Mouse (Mus musculus) cerebellum, adult 2 months (tissue): ENCODE data around the gene Fam122a. TPM values are rescaled to one million over a fixed set of nuclear protein-coding genes. Genes with fewer than 3 reads are reported as not detected.
A peak's percentile ranks its signal among the peaks of the same experiment; 100 is the strongest.

Experiments
- DNase-seq, 2 experiments: peaks; one replicate each; pipeline ENCODE4 v3.0.0; 2021
- H3K27ac ChIP-seq: fragments of 200-500 bp; 2 replicates; pipeline ENCODE4 v1.5.1; 2012; ENCODE audit warnings: low read length, control low read depth, inconsistent platforms; ENCODE audit not compliant: insufficient read depth
- H3K27me3 ChIP-seq: fragments of 200-500 bp; 2 replicates; pipeline ENCODE4 v1.6.1; 2012; ENCODE audit warnings: inconsistent platforms, mild to moderate bottlenecking, low read length, moderate library complexity; ENCODE audit not compliant: control insufficient read depth, insufficient read depth
- H3K4me1 ChIP-seq: fragments of 200-500 bp; 2 replicates; pipeline ENCODE4 v1.6.1; 2011; ENCODE audit warnings: low read length; ENCODE audit not compliant: control insufficient read depth, insufficient read depth
- H3K4me3 ChIP-seq: fragments of 200-500 bp; replicated peaks from 2 replicates; pipeline ENCODE3; 2011; ENCODE audit warnings: mild to moderate bottlenecking, low read depth, low read length, control low read depth; ENCODE audit not compliant: insufficient read depth
- CTCF ChIP-seq: fragments of 200-500 bp; IDR thresholded peaks from 2 replicates; pipeline ENCODE4 v1.5.1; 2011; ENCODE audit warnings: low read depth, mild to moderate bottlenecking, control low read depth, low read length, moderate library complexity, borderline replicate concordance; ENCODE audit not compliant: insufficient read depth
- POLR2A ChIP-seq: fragments of 200-500 bp; IDR thresholded peaks from 2 replicates; pipeline ENCODE4 v1.6.1; 2011; ENCODE audit warnings: low read length, control low read depth, borderline replicate concordance; ENCODE audit not compliant: insufficient read depth
- WGBS: fragments of 180-500 bp; shearing (Covaris S2); methylation state at CpG from one replicate; pipeline ENCODE4 v1.1.7; 2018; 5-methylcytosine and 5-hydroxymethylcytosine counted together
- polyA plus RNA-seq: library from polyadenylated mRNA; depleted of rRNA; stranded (reverse); fragments of >200 nt; gene quantifications from 2 replicates; pipeline ENCODE4 v1.2.3, GENCODE M21; 2012; rRNA removed

The Fam122a gene
- polyA plus RNA-seq, 1 experiment, result 25.1 TPM

- peaks cover 3% of the 10 kb centered on the region for H3K4me1 ChIP-seq
- WGBS, result 68% methylated on average over 4 of the region's 4 CpGs
- H3K27ac ChIP-seq, result no peak overlapping the region
- H3K4me3 ChIP-seq, result no peak overlapping the region
- no peak for DNase-seq
- no peaks in the 10 kb centered on the region for H3K27me3 ChIP-seq
- TF ChIP-seq CTCF (no peak), POLR2A (no peak)
These were observed 37.4 kb downstream of the Fam122a start for GRCm38 (mm10) chr19:24439715-24440114.

GRCm38 (mm10) chr19:24434291-24434690 lies 42.9 kb downstream of the Fam122a start:
- 30% methylated on average over 6 of the region's 6 CpGs for WGBS
- Histone ChIP-seq H3K27me3 (no peaks in the 10 kb centered on the region), H3K4me3 (no peak overlapping the region), H3K27ac (no peak overlapping the region), H3K4me1 (peaks cover 10% of the 10 kb centered on the region)
- no peak for TF ChIP-seq POLR2A
- peak; percentile 71 to 73 for DNase-seq

- no peak for DNase-seq
- Histone ChIP-seq H3K4me3 (no peak overlapping the region), H3K27ac (no peak overlapping the region), H3K27me3 (no peaks in the 10 kb centered on the region), H3K4me1 (peaks cover 10% of the 10 kb centered on the region)
- 77% methylated on average over 5 of the region's 5 CpGs for WGBS
- TF ChIP-seq CTCF, result no peak
- TF ChIP-seq POLR2A, result no peak
These were observed 44.7 kb downstream of the Fam122a start for GRCm38 (mm10) chr19:24432447-24432846.

DNA sequence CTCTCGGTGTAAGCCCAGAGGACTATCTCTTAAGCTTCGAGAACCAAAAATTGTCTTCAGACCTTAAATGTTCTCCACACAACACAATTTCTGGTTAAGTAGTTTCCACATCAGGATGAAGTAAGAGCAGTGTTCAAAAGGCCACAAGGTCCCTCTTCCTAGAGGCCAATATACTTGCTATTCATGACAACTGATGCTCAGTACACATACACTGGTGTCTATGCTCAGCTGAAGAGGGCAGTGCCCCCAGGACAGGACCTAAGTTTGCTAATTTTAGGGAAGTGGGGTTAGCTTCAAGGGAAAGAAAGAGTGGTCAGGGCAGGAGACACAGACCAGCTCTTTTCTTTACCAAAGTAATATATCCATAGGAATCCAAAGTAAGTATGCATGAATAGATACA lies 45.8 kb downstream of the Fam122a start:
- Histone ChIP-seq H3K4me3 (no peak overlapping the region), H3K4me1 (peaks cover 10% of the 10 kb centered on the region), H3K27me3 (no peaks in the 10 kb centered on the region), H3K27ac (no peak overlapping the region)
- WGBS, result 95% methylated on average over 2 of the region's 2 CpGs
- TF ChIP-seq CTCF, result no peak
- TF ChIP-seq POLR2A, result no peak
- DNase-seq, result no peak

DNA sequence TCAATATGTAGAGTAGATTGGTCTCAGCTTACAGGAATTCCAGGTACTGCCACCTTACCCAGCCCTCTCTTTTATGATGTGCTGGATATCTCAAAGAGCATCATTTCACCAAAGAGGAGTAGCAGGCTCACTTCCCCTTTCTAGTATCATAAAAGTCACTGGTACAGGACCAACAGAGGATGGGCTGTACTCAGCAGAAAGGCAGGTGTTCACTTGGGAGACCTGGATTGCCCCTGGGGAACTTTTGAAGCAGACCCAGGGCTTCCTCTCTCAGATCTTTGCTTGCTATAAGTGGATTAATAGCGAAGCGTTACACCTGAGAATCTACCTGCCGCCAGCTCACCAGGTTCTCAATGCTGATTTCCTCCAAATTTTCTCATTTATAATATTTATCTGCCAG lies 49.1 kb downstream of the Fam122a start:
- 94% methylated on average over 3 of the region's 3 CpGs for whole genome bisulfite sequencing
- no peak for DNase-seq
- H3K27me3 ChIP-seq, result no peaks in the 10 kb centered on the region
- H3K4me1 ChIP-seq, result no peaks in the 10 kb centered on the region
- TF ChIP-seq POLR2A (no peak), CTCF (no peak)
- no peak overlapping the region for H3K4me3 ChIP-seq
- H3K27ac ChIP-seq, result no peak overlapping the region

DNA sequence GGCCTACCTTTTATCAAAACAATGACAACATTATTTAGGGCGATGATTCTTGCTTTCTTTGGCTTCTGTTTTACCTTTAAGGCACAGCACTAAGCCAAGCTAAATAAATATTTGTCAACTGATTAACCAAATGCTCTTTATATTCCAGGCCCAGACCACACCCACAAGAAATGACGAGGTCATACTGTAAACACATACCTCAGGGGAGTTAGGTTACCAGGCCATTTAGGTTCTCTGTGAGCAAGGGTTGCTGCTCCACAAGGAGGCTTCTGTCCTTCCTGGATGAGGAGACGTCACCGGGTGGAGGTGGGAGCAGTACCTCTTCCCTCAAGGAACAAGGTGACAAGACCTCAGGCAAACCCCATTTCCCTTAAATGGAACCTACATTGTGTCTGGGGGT lies 49.9 kb downstream of the Fam122a start:
- Histone ChIP-seq H3K4me3 (no peak overlapping the region), H3K4me1 (no peaks in the 10 kb centered on the region), H3K27ac (no peak overlapping the region), H3K27me3 (no peaks in the 10 kb centered on the region)
- WGBS, result 80% methylated on average over 4 of the region's 4 CpGs
- TF ChIP-seq POLR2A, result no peak
- no peak for TF ChIP-seq CTCF
- DNase-seq, result no peak

DNA sequence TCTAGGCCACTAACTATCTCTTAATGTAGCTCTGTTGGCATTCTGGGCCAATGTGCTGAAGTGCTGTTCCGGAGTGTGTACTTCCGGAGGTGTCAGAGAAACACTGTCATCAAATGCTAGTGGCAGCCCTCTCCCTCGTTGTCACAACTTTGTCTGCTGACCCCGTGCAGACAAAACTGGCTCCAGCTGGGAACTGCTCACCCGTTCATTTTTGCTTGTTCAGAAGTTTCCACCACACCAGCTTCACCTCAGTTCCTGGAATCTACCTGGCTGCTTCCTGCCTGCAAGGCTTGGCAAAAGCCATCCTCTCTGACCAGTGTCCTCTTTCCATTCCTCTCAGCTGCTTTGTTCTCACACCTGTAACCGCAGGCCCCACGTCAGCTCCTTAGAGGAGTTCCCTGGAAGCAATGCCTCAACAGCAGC lies 50.4 kb downstream of the Fam122a start:
- TF ChIP-seq CTCF (no peak), POLR2A (no peak)
- 79% methylated on average over 7 of the region's 7 CpGs for WGBS
- no peak overlapping the region for H3K27ac ChIP-seq

More for the DNA sequence above, 50.4 kb downstream of the Fam122a start:
- DNase-seq, result no peak
- H3K4me1 ChIP-seq, result no peaks in the 10 kb centered on the region
- no peak overlapping the region for H3K4me3 ChIP-seq
- H3K27me3 ChIP-seq, result no peaks in the 10 kb centered on the region

Other genes starting within 250 kb of the Fam122a start
- gene Fxn, start 196.8 kb downstream of the Fam122a start, polyA plus RNA-seq, result 13.2 and 14.5 TPM in 2 replicates
- gene Pip5k1b, start 78.5 kb upstream of the Fam122a start, polyA plus RNA-seq, result 36.3 and 41.9 TPM in 2 replicates
- 0.26 and 0.40 TPM in 2 replicates for gene Tmem252, start 196.7 kb upstream of the Fam122a start, polyA plus RNA-seq